Mouse (Mus musculus) kidney, adult 2 months (tissue): Measurements from ENCODE around the gene Psmb1.

ENCODE experiments used
- CTCF ChIP-seq: fragments of 200-500 bp; conservative IDR thresholded peaks from 2 replicates; pipeline ENCODE4 v1.5.1; 2011; ENCODE audit warnings: low read depth, mild to moderate bottlenecking, control low read depth, low read length, moderate library complexity, mixed read lengths; ENCODE audit not compliant: insufficient read depth, insufficient read length
- POLR2A ChIP-seq: fragments of 200-500 bp; IDR thresholded peaks from one replicate; pipeline ENCODE4 v1.6.1; 2011; ENCODE audit warnings: low read depth, low read length, control low read depth

DNA sequence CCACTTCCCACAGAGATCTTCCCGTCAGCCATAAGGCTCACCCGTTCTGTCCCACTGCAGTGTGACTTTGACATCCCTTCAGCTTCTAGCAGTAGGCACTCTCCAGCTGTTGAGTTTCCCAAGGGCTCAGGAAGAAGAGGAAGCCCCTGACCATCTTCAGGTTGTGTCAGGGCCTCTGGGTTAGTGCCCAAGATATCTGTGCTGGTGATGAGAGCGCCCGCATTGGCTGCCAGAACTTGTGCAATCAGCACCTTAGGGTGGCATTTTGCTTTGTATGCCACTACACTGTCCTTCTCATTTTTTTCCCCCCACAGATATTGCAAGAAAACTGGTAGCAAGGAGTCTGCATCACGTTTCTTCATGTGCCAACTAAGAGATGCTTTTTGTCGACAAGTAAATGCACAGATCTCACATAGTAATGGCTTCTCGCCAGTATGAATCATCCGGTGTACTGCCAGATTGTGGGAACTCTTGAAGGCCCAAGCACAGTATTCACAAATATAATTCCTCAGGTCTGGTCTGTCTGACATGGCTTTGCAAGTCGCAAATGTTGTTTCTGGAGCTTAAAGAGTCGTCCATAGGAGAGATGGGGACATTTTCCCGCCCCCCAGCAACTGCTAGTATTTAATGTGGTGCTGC lies 35.7 kb upstream of the Psmb1 start:
- no peak for TF ChIP-seq CTCF
- TF ChIP-seq POLR2A = no peak
